Mouse (Mus musculus) left cerebral cortex, postnatal 25 days (tissue): ENCODE results near the gene Naa35. TPM values are rescaled to one million over a fixed set of nuclear protein-coding genes. Genes with fewer than 3 reads are reported as not detected.

Experiments
- DNase-seq, 2 experiments: peaks; one replicate each; pipeline ENCODE4 v3.0.0; 2022; ENCODE audit warnings: low spot score in 2 of 2, mixed read lengths in 1 of 2
- intact Hi-C: fragments of 180-260 bp; cut with DNase I; formaldehyde crosslinking; loops from one replicate; pipeline ENCODE4 v1.15.1; 2025
- total RNA-seq, 2 experiments: library from RNA; stranded (reverse); gene quantifications; 2 replicates each; pipeline ENCODE4 v1.2.3; 2021

The Naa35 gene
- total RNA-seq, result 10 to 100 TPM; 87.9 to 91.5 TPM

GRCm38 (mm10) chr13:59584947-59585647, at the start of gene Naa35, which contains the start of gene Agtpbp1:
Gene Naa35 (plus strand): TSS chr13:59585259.
Gene Agtpbp1 (minus strand): TSS chr13:59585227.
- intact Hi-C loops, result loop anchor here (1.0 to 10.0 kb wide), 3 partner anchors 28 to 950 kb away; no protein-coding TSS in a partner anchor
- DNase-seq, result peak; percentile 100

- intact Hi-C loops, result no loop called here
- DNase-seq, result no peak
Measured at GRCm38 (mm10) chr13:59535746-59536145, 49.3 kb upstream of the Naa35 start.

- intact Hi-C loops, result no loop called here
- no peak for DNase-seq
Measured at GRCm38 (mm10) chr13:59536631-59537030, 48.4 kb upstream of the Naa35 start.

GRCm38 (mm10) chr13:59538661-59539060, 46.4 kb upstream of the Naa35 start:
- intact Hi-C loops, result no loop called here
- DNase-seq, result no peak

GRCm38 (mm10) chr13:59540030-59540429, 45.0 kb upstream of the Naa35 start:
- intact Hi-C loops, result no loop called here
- no peak for DNase-seq

GRCm38 (mm10) chr13:59542411-59542810, 42.6 kb upstream of the Naa35 start:
- intact Hi-C loops, result no loop called here
- DNase-seq, result no peak

- no peak for DNase-seq
- intact Hi-C loops, result no loop called here
Measured at GRCm38 (mm10) chr13:59547091-59547490, 38.0 kb upstream of the Naa35 start.

- no peak for DNase-seq
- intact Hi-C loops, result no loop called here
Measured at GRCm38 (mm10) chr13:59547716-59548115, 37.3 kb upstream of the Naa35 start.

GRCm38 (mm10) chr13:59549318-59549798, 35.7 kb upstream of the Naa35 start:
- no peak for DNase-seq
- intact Hi-C loops, result no loop called here

GRCm38 (mm10) chr13:59552286-59552685, 32.8 kb upstream of the Naa35 start:
- DNase-seq, result no peak
- intact Hi-C loops, result no loop called here

GRCm38 (mm10) chr13:59552751-59553150, 32.3 kb upstream of the Naa35 start:
- intact Hi-C loops, result no loop called here
- DNase-seq, result no peak

- no peak for DNase-seq
- intact Hi-C loops, result no loop called here
Measured at GRCm38 (mm10) chr13:59554772-59555505, 30.1 kb upstream of the Naa35 start.

GRCm38 (mm10) chr13:59555613-59556192, 29.4 kb upstream of the Naa35 start:
- intact Hi-C loops, result no loop called here
- DNase-seq, result no peak

GRCm38 (mm10) chr13:59556670-59557069, 28.4 kb upstream of the Naa35 start:
- peak; percentile 38 to 46 for DNase-seq
- intact Hi-C loops, result loop anchor here (1.0 kb wide), 1 partner anchor 29 kb away; the partner anchor contains the start of genes Agtpbp1 and Naa35

GRCm38 (mm10) chr13:59557185-59557985, 27.7 kb upstream of the Naa35 start:
- peak; percentile 89 to 91 for DNase-seq
- intact Hi-C loops, result loop anchor here (1.0 kb wide), 1 partner anchor 28 kb away; the partner anchor contains the start of genes Agtpbp1 and Naa35

GRCm38 (mm10) chr13:59558776-59559175, 26.3 kb upstream of the Naa35 start:
- intact Hi-C loops, result no loop called here
- DNase-seq, result no peak

GRCm38 (mm10) chr13:59562471-59562870, 22.6 kb upstream of the Naa35 start:
- intact Hi-C loops, result no loop called here
- no peak for DNase-seq

- intact Hi-C loops, result no loop called here
- DNase-seq, result no peak
Measured at GRCm38 (mm10) chr13:59564505-59564904, 20.6 kb upstream of the Naa35 start.

- intact Hi-C loops, result no loop called here
- no peak for DNase-seq
Measured at GRCm38 (mm10) chr13:59564923-59565322, 20.1 kb upstream of the Naa35 start.
